Mouse (Mus musculus): Measurements from ENCODE around the gene Napsa.

DNA sequence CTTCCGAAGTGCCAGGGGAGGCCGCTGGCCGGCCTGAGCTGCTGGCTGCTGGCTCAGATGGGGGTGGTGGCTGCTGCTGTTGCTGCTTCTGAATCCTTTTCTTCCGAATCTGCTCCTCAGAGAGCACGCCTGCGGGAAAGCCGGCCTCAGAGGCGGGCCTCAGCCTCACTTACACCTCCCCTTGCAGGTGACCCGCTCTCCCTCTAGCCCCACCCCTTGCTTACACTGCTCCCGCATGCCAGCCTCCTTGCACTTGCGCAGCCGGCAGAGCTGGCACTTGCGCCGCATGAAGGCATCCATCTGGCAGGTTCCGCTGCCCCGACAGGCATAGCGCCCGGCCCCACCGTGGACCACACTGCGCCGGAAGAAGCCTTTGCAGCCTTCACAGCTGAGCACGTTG is 20.4 kb upstream of the Napsa start:
- TF ChIP-seq CTCF (IDR thresholded peaks at IDR 0.05) (no peak), EP300 (IDR thresholded peaks at IDR 0.05) (no peak)

All from lung, postnatal 0 days (tissue).